Mouse (Mus musculus): ENCODE measurements around the gene Akap8l.

DNA sequence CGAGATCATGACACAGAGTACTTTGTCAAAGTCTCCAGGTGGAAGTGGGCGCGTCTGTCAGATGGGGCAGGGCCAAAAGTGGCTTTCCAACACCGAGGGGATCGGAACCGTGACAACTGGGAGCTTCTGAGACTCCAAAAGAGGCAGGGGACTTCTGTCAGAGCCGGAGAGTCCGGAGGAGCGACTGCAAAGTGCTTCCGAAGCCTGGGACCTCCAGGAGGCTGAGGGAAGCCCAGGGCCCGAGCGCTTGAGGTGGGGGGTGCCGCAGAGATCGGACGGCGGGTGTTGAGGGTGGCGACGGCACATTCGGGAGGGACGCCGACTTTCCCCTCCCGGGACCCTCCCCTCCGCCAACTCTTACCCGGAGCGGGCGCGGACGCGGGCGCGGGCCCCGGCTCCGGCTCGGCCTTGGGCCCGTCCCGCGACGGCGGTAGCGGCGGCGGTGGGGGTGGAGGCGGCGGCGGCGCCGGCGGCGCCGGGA lies 13.5 kb upstream of the Akap8l start:
- TF ChIP-seq CTCF (IDR thresholded peaks at IDR 0.05; ENCODE audit: low read depth, low read length) (no peak), POLR2A (IDR thresholded peaks at IDR 0.05; ENCODE audit: borderline replicate concordance, low read depth, low read length) (no peak)

All from bone marrow macrophage, adult 2 months (primary cell).